Mouse (Mus musculus) yolk sac, embryonic 10.5 days (tissue): ENCODE data around the gene Vmn1r189.
"Not testable (repeated sequence)": the region's sequence is repeated elsewhere in the genome, so short reads cannot be mapped to it uniquely, and the experiment has no call there.

ENCODE experiments used
- DNase-seq: peaks from one replicate; pipeline ENCODE4 v3.0.0-alpha.2; 2017; ENCODE audit warnings: low spot score

Vmn1r189 gene

GRCm38 (mm10) chr13:22105724-22106123 is at the start of gene Vmn1r189:
TSS of gene Vmn1r189 (minus strand) at chr13:22105824.
- DNase-seq, result not testable (repeated sequence)

DNA sequence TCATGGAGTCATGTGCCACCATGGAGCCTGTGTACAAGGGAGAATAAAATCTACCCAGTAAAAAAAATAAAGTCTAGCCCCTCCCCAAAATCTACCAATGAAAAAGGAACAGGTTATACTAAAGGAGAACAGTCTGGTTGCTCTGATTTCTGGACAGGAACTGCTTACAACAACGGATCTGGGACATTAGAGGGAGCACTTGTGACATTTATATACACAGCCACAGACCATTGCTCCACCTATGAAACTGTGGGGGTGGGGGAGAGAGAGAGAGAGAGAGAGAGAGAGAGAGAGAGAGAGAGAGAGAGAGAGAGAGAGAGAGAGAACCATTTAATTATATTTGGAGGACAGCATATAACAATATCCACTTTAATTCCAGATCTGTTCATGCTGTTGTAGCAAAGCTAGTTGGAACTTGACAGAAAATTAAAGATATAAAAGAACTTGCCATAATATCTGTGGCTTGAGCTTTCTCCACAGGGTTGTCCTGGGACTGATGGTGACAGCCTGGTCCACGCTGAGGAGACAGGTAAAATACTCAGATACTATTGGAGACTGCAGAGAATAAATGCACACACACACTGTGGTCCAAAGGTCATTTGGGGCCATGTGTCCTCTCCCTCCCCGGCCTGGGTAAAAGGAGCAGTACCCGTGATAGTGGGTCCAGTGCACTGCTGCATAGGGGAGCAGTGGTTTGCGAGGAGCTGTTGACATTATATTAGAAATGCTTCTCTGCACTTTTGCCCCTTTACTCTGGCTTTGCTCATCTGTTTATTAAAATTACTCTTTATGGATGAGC is 31.1 kb upstream of the Vmn1r189 start:
- DNase-seq, result not testable (repeated sequence)

DNA sequence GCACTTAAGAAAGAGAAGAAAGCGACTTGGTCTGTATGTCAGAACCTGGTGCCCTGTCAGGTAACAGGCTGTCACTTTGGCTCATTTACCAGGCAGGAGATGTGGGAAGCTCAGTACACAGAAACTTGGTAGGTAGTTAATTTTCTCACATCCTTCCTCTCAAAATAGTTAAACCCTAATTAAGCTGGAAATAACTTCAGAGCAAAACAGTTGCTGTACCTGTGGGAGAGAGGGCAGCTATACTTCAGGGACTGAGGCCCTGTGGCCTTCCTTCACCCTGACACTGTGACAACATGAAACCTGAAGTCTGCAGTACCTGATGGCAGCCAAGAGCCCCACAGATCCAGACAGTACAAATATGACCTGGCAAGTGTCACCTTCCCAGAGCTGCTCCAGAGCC is 21.5 kb downstream of the Vmn1r189 start, which contains the start of gene Vmn1r188:
Gene Vmn1r188 (plus strand): TSS at position 301 of the 400 bp plus-strand sequence.
- DNase-seq, result not testable (repeated sequence)

- no peak for DNase-seq
Measured at GRCm38 (mm10) chr13:22063468-22063867, 42.2 kb downstream of the Vmn1r189 start.

- no peak for DNase-seq
Measured at GRCm38 (mm10) chr13:22061422-22061821, 44.2 kb downstream of the Vmn1r189 start.

GRCm38 (mm10) chr13:22053754-22054153 is 51.9 kb downstream of the Vmn1r189 start:
- no peak for DNase-seq

- DNase-seq, result no peak
Measured at GRCm38 (mm10) chr13:22051523-22051859, 54.1 kb downstream of the Vmn1r189 start.

GRCm38 (mm10) chr13:22050591-22051522 is 54.8 kb downstream of the Vmn1r189 start:
- peak; percentile 97 for DNase-seq
